In the genomic region with DNA sequence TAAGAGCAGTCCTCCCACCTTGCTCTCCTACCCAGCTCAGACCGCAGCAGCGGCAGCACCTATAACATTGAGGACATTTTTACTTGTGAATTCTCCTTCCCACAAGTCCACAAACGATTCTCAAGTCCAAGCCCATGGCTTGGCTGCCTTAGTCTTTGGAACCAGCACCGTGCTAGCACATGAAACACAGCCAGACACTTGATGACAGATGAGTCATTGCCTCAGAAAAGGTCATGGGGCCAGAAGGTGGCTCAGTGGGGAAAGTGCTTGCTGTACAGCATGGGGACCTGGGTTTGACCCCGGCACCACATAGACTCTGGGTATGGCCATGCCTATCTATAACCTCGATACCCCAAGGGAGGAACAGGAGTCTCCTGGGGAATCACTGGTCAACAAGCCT, we compare ENCODE assay signal across 9 mouse cellular contexts.
DNase-seq lines count a peak whose midpoint lies in the region; ATAC-seq and TF ChIP-seq lines count a peak whose summit lies in the region.
"Had no signal": no experiment of that assay in that cellular context is flagged by ENCODE, and none has a peak within 500 bp of the region (broad histone marks: within the 10 kb centered on the region; RNA-seq: fewer than 3 reads in every experiment).

No protein-coding gene starts in this region.

- TF ChIP-seq CTCF in liver, adult 2 months (IDR thresholded peaks at IDR 0.05; ENCODE audit: low read depth, low read length), result no peak

- H3K27me3 ChIP-seq in liver, adult 2 months (ENCODE audit: control insufficient read depth, insufficient read depth, low read length), result no peaks in the 10 kb centered on the region
- H3K27me3 ChIP-seq in liver, embryonic 11.5 days (replicated peaks; ENCODE audit: control insufficient read depth, insufficient read depth, low read length), result no peaks in the 10 kb centered on the region; the same call in 1 of the 2 replicates
- H3K27me3 ChIP-seq in intestine, embryonic 16.5 days (replicated peaks; ENCODE audit: control insufficient read depth, insufficient read depth, low read length), result no peaks in the 10 kb centered on the region

- no peak overlapping the region for H3K4me3 ChIP-seq in liver, adult 2 months (ENCODE audit: insufficient read depth, low read depth, low read length)
- no peak overlapping the region for H3K4me3 ChIP-seq in liver, embryonic 11.5 days (ENCODE audit: low read depth, low read length)
- no peak overlapping the region for H3K4me3 ChIP-seq in intestine, embryonic 16.5 days (ENCODE audit: low read length)

- 39% methylated on average over 6 of the region's 6 CpGs for WGBS in liver, adult 2 months
- 72% methylated on average over 6 of the region's 6 CpGs for WGBS in liver, embryonic 11.5 days
- 74% methylated on average over 6 of the region's 6 CpGs for WGBS in intestine, embryonic 16.5 days

- peaks cover 20% of the 10 kb centered on the region for H3K4me1 ChIP-seq in liver, adult 2 months (ENCODE audit: control insufficient read depth, insufficient read depth, low read length)
- peaks cover 6% of the 10 kb centered on the region; the same call in 1 of the 2 replicates for H3K4me1 ChIP-seq in liver, embryonic 11.5 days (replicated peaks; ENCODE audit: control insufficient read depth, insufficient read depth, low read length)
- H3K4me1 ChIP-seq in intestine, embryonic 16.5 days (ENCODE audit: control insufficient read depth, insufficient read depth, low read length), result peaks cover 5% of the 10 kb centered on the region; the same call in 1 of the 2 replicates

- H3K4me2 ChIP-seq in liver, embryonic 11.5 days, result no peak overlapping the region
- H3K4me2 ChIP-seq in intestine, embryonic 16.5 days (ENCODE audit: low read depth, low read length), result no peak overlapping the region

- H3K27ac ChIP-seq in liver, adult 2 months (replicated peaks; ENCODE audit: insufficient read depth, low read depth, low read length), result peak overlapping the region; percentile 66
- H3K27ac ChIP-seq in liver, embryonic 11.5 days (ENCODE audit: low read depth, low read length), result no peak overlapping the region
- H3K27ac ChIP-seq in intestine, embryonic 16.5 days (ENCODE audit: low read length), result no peak overlapping the region

- H3K9me3 ChIP-seq in liver, embryonic 11.5 days (ENCODE audit: control insufficient read depth, low read length), result no peaks in the 10 kb centered on the region
- no peaks in the 10 kb centered on the region for H3K9me3 ChIP-seq in intestine, embryonic 16.5 days (ENCODE audit: control insufficient read depth, low read length)

- DNase-seq in liver, adult 2 months (ENCODE audit: extremely low read depth, low read depth, low spot score), result peak; percentile 89
- DNase-seq in liver, embryonic 11.5 days (ENCODE audit: low spot score), result no peak
- DNase-seq in cerebellum, adult 11 months, result peak; percentile 41
- peak; percentile 96 for DNase-seq in heart, adult 11 months
- DNase-seq in ovary, postnatal 36 days (ENCODE audit: low spot score), result no peak
- DNase-seq in ovary, adult 18-20 months (ENCODE audit: low spot score), result no peak
- DNase-seq: kidney, postnatal 4 days had no signal

- no peak for TF ChIP-seq POLR2A in liver, adult 2 months (IDR thresholded peaks at IDR 0.05; ENCODE audit: extremely low read depth, insufficient read depth, low read length)

- H3K36me3 ChIP-seq in liver, adult 2 months (ENCODE audit: control insufficient read depth, insufficient read depth, low read length), result no peaks in the 10 kb centered on the region
- H3K36me3 ChIP-seq in liver, embryonic 11.5 days (ENCODE audit: control insufficient read depth, insufficient read depth, low read length), result no peaks in the 10 kb centered on the region
- no peaks in the 10 kb centered on the region for H3K36me3 ChIP-seq in intestine, embryonic 16.5 days (ENCODE audit: control insufficient read depth, insufficient read depth, low read length)

- ATAC-seq in liver, embryonic 11.5 days (replicated peaks; ENCODE audit: low FRiP score), result no peak
- peak; percentile 71 for ATAC-seq in intestine, embryonic 16.5 days
- ATAC-seq in erythroblast, adult 5-6 weeks (replicated peaks; ENCODE audit: low FRiP score, poor library complexity, severe bottlenecking), result no peak

- peaks cover 13% of the 10 kb centered on the region for H3K79me2 ChIP-seq in liver, adult 2 months (ENCODE audit: control insufficient read depth, insufficient read depth, low read length)

- no peak overlapping the region for H3K9ac ChIP-seq in liver, adult 2 months (ENCODE audit: low read depth, low read length)
- no peak overlapping the region for H3K9ac ChIP-seq in liver, embryonic 11.5 days (ENCODE audit: low read depth, low read length)
- H3K9ac ChIP-seq in intestine, embryonic 16.5 days (ENCODE audit: low read depth, low read length), result no peak overlapping the region

Comparison
In these comparisons a context has a peak if more than half of its experiments do, and no peak if none do; other contexts are left out.
1. DNase-seq: peak in liver, adult 2 months (single experiment), cerebellum, adult 11 months (single experiment) and heart, adult 11 months (single experiment); none in liver, embryonic 11.5 days (single experiment), ovary, postnatal 36 days (single experiment) and ovary, adult 18-20 months (single experiment).